Mouse (Mus musculus) embryonic stem cell, embryonic (primary cell): ENCODE measurements at regions not wholly inside any gene's neighbourhood (a gene's known extent, or its start where the extent isn't known, plus 50 kb on each side); places are given as distances from the start of the nearest gene placed in this dataset.
"Not testable (repeated sequence)": the region's sequence is repeated elsewhere in the genome, so short reads cannot be mapped to it uniquely, and the experiment has no call there.

Experiments
- CTCF ChIA-PET, 4 experiments: fragments of 300-600 bp in 2 of 4; fragments of 350-600 bp in 2 of 4; sonication (Branson Sonifier 250); formaldehyde crosslinking; loops; one replicate each; lab custom pipeline; 2022; ENCODE audit warnings: inconsistent platforms in 2 of 4; lab: Charles Lee
- POLR2A ChIA-PET, 4 experiments: fragments of 300-600 bp in 2 of 4; fragments of 350-600 bp in 2 of 4; sonication (Branson Sonifier 250); formaldehyde crosslinking; loops; one replicate each; lab custom pipeline; 2022; ENCODE audit warnings: antibody characterized with exemption in 4 of 4, inconsistent platforms in 1 of 4; lab: Charles Lee

DNA sequence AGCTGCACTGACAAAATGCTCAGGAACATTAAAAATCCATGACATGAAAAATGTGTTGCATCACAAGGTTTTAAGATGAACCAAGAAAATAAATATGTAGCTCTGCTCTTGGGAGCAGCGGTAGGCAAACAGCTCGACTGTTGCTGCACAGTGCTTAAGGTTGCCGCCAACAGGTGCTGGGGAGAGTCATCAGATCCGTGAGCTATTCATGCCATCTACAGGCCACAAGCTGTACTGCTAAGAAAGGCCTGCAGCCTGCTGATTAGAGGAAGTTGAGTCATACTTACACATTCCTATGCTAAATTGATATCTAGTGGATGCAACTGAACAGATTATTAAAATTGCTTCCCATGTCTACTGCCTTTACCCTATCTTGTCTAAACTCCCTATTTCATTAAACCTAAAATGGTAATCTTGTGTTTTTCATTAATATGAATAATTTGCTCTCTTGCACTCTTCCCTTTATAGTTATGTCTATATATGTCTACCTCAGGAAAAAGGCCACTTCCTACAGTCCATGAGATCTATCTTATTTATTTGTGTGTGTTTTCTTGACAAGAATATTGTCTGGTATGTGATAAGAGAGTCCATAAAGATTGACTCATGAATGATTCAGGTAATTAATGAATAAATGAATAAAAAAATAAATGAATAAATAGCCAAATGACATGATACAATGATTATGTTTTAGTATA, 754.9 kb downstream of the Rab28 start:
- ChIA-PET CTCF (interaction anchor here in 2 of 4 experiments (0.5 to 0.7 kb wide), 2 partner anchors 727 to 814 kb away, joined by 3 to 8 read pairs; no protein-coding TSS in a partner anchor), POLR2A (no interaction called here)

DNA sequence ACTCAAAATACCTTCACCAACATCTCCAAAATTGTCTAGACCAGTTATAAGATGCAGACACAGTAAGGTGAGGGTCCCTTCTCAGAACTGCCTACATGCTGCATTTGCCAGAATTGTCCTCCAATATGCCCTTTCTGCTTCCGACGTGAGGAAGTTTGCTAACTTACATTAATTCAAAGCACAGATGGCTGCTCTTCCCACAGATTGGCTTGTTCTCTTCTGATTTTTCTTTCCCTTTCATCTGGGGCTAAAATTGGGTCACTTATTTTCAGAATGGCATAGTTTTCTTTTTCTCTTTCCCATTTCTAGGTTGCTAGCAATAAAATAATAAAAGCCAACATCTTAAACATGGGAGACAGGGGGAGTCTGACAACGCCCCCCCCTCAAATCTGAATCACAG, 778.8 kb downstream of the Rab28 start:
- POLR2A ChIA-PET: no interaction called here
- CTCF ChIA-PET: no interaction called here

DNA sequence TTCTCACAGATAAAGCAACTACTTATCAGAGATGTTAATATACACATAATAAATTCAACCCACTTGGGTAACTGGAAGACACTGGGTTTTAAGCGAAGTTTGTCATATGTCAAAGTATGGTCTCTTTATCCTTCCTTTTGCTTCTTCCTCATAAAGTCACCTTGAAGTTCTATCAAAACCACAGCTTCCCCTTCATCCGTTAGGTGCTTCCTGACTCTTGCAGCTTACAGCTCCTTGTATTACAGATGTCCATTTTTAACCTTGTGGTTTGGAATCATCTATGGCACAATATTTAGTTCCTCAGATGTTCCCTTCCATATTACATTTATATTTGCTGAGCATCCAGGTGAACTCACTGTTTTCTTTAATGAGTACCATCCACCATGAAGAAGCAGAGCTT, 787.0 kb downstream of the Rab28 start:
- CTCF ChIA-PET: no interaction called here
- POLR2A ChIA-PET: no interaction called here

DNA sequence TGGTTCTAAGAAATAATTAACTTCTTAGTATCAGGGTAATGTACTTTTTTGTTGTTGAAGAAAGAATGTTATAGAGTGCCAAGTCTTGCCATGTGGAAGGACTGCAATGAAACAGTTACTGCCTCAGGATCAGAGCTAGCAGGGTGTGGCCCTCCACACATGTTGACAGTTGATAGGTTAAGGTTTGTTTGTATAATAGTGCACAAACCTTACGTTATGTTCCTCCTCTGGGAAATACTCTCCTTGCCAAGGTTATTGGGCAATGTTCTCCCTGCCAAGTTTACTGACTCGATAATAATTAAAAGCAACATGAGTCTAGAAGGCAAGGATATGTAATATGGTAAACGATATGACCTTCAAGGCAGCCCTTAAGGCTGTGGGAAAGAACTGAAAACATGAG, 799.2 kb downstream of the Rab28 start:
- POLR2A ChIA-PET: no interaction called here
- CTCF ChIA-PET: no interaction called here

DNA sequence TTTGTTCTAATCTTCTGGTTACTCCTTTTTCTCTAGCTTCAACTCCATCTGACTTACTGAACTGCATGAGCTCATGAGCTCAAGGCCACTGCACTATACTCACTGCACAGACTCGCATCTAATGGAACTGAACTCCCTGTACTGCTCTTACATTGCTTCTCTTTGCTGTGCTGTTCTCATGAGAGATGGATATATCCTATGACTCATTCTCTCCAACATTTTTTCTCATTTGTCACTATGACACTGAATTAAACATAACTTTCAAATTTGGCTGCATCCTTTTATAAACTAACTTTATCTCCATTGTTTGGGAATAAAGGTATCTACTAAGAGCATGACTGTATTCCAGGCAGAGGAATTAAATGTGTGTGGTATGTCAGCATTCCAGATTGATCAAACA, 806.2 kb downstream of the Rab28 start:
- ChIA-PET CTCF (no interaction called here), POLR2A (no interaction called here)

DNA sequence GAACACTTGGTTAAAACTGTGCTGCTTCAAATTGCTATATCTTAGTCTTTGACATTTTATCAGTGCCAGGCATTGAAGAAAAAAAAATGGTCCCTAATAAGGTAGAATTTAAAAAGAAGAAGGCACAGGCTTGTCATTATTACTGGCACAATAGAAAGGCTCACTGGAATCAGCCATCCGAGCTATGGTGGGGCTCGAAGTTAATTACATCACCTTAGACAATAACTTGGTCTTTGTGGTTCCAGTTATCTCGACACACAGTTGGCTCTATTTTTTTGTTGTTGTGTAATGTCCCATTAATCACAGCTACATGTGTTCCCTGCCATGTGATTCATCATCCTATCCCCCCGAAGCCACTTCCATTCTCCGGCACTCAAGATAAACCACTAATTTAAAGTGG, 825.1 kb downstream of the Rab28 start:
- ChIA-PET POLR2A (no interaction called here), CTCF (no interaction called here)

DNA sequence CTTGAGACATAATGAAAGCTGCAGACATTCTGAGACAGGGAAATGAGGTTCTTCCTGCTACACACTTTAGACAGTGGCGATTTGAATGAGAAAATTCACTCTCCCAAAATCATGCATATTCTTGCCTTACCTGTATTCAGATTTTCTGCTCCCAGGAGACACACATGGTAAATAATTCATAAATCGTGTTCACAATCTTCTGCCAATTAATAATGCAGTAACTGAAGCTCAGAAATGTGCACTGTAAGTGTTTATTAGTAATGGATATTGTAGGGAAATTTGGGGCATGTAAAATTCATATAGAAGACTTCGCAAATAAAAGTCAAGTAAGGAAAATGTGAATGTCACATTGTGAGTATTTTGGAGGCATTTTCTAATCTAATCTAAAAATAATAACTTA, 830.2 kb downstream of the Rab28 start:
- CTCF ChIA-PET: no interaction called here
- POLR2A ChIA-PET: no interaction called here

DNA sequence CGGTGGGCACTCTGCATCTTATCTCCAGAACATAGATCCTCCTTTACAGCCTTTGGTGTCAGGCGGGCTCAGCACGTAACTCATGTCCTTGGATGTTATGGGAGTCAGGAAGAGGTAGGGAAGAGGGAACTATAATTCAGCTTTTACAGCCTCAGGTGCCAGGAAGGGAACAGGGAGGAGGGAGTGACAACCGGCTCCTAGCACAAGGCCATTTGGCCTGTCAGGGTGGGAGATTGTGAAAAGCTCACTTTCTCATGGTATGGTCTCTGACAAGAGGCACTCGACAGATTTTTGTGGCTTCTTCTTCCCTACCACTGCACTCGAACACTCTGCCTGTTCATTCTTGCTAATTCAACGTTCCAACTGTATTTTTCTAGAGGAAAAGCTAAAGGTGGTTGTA, 845.6 kb downstream of the Rab28 start:
- CTCF ChIA-PET, POLR2A ChIA-PET: not testable (repeated sequence)
